Mouse (Mus musculus): ENCODE measurements around the gene Bicra.

DNA sequence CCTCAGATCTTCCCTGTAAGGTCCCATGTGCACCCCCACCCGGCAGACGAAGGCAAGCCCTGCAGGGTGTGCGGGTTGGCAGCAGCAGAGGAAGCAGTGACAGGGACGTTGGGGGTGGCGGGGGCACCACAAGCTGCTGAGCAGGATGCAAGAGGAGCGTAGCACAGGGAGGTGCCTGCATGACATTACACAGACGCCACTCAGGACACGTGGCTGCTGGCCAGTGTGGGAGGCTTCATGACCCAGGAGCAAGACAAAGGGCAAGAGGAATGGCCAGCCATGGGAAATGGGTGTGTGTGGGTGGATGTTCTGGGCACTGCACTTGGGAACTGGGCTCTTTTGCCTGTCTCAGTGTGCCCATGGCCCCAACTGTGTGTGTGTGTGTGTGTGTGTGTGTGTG lies 67.5 kb downstream of the Bicra start:
- no peak for TF ChIP-seq POLR2A (IDR thresholded peaks at IDR 0.05; ENCODE audit: borderline replicate concordance, low read depth, low read length)
- no peak for TF ChIP-seq CTCF (IDR thresholded peaks at IDR 0.05; ENCODE audit: low read depth, low read length)
